Mouse (Mus musculus): Measurements from ENCODE around the gene Shtn1.

DNA sequence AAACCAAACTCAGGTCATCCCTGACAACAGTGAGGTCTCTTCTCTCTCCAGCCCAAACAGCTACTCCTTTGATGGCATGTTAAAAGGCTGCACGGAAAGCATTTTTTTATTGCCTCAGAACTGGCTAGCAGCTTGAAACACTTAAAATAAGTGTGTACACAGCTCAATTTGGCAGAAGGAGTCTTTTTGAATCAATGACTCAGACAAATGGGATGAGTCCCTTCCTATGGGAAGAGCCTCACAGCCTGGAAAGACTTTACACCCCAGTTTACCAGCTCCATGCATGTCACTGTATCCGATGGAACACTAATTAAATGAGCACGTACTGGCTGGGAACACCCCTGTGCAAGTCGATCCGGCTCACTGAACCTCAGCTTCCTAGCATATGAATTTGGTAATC is 12.3 kb downstream of the Shtn1 start:
- TF ChIP-seq ZNF384 (IDR thresholded peaks at IDR 0.05; ENCODE audit: low read depth, low read length) (no peak), HCFC1 (IDR thresholded peaks at IDR 0.05; ENCODE audit: borderline replicate concordance, insufficient read depth, low read length) (no peak), CHD2 (IDR thresholded peaks at IDR 0.05; ENCODE audit: low read depth, low read length) (no peak), ZC3H11A (IDR thresholded peaks at IDR 0.05; ENCODE audit: borderline replicate concordance, low read depth, low read length) (no peak), MAFK (IDR thresholded peaks at IDR 0.05; ENCODE audit: insufficient read depth, low read depth, low read length) (no peak)

Data from ES-E14 (cell line).